Mouse (Mus musculus) CH12.LX (cell line): Measurements from ENCODE around the gene Actr2. TPM values are rescaled to one million over a fixed set of nuclear protein-coding genes. Genes with fewer than 3 reads are reported as not detected.
A peak's percentile ranks its signal among the peaks of the same experiment; 100 is the strongest.

Experiments used
- DNase-seq: peaks from one replicate; pipeline ENCODE4 v3.0.0-alpha.2; 2013; ENCODE audit errors: extremely low read depth
- H3K27ac ChIP-seq: 2 replicates; pipeline ENCODE4 v1.5.1; 2012; ENCODE audit warnings: low read depth, mild to moderate bottlenecking, control low read depth, moderate library complexity; ENCODE audit not compliant: insufficient read depth
- H3K27me3 ChIP-seq: replicated peaks from 2 replicates; pipeline ENCODE3; 2012; ENCODE audit warnings: inconsistent platforms
- H3K36me3 ChIP-seq, 2 experiments: replicated peaks in 1 of 2; 2 replicates each; pipeline versions ENCODE3 to v1.6.1; 2012; ENCODE audit warnings: inconsistent platforms in 1 of 2, low read length in 1 of 2, mild to moderate bottlenecking in 1 of 2, mixed read lengths in 1 of 2, moderate library complexity in 1 of 2; ENCODE audit not compliant: control insufficient read depth in 1 of 2, insufficient read depth in 1 of 2
- H3K4me1 ChIP-seq, 2 experiments: 2 replicates each; pipeline ENCODE4 v1.6.1; 2012; ENCODE audit warnings: inconsistent platforms in 1 of 2, moderate library complexity in 1 of 2; ENCODE audit not compliant: insufficient read depth in 2 of 2, control insufficient read depth in 1 of 2
- H3K4me2 ChIP-seq: 2 replicates; pipeline ENCODE4 v1.6.1; 2012; ENCODE audit warnings: low read depth, mild to moderate bottlenecking, control low read depth; ENCODE audit not compliant: poor library complexity, insufficient read depth, severe bottlenecking
- H3K4me3 ChIP-seq, 3 experiments: fragments of 150-350 bp in 1 of 3; sonication (generic) in 1 of 3; replicated peaks in 1 of 3; 2 replicates each; pipeline versions ENCODE3 to v1.5.1; 2011 to 2012; ENCODE audit warnings: low read depth in 2 of 3, low read length in 2 of 3, mild to moderate bottlenecking in 2 of 3, moderate library complexity in 2 of 3, control low read depth in 1 of 3, improper control_type of control experiment in 1 of 3, inconsistent platforms in 1 of 3, mixed read lengths in 1 of 3; ENCODE audit not compliant: poor library complexity in 1 of 3
- H3K79me2 ChIP-seq: replicated peaks from 2 replicates; pipeline ENCODE4 v1.6.1; 2012; ENCODE audit warnings: mild to moderate bottlenecking, moderate library complexity; ENCODE audit not compliant: control insufficient read depth, poor library complexity, insufficient read depth, severe bottlenecking; ENCODE audit errors: extremely low read depth
- H3K9ac ChIP-seq: 2 replicates; pipeline ENCODE4 v1.6.1; 2012; ENCODE audit warnings: low read depth, mild to moderate bottlenecking, control low read depth, moderate library complexity; ENCODE audit not compliant: insufficient read depth
- H3K9me3 ChIP-seq: replicated peaks from 2 replicates; pipeline ENCODE3; 2012; ENCODE audit warnings: low read length, inconsistent platforms, mixed read lengths
- BHLHE40 ChIP-seq: IDR thresholded peaks from 2 replicates; pipeline ENCODE4 v1.6.1; 2011; ENCODE audit warnings: mild to moderate bottlenecking, low read depth, low read length, improper control_type of control experiment
- CTCF ChIP-seq, 2 experiments: IDR thresholded peaks in 1 of 2; conservative IDR thresholded peaks in 1 of 2; 2 replicates each; pipeline ENCODE4 v1.5.1; 2011 to 2012; ENCODE audit warnings: low read depth in 2 of 2, low read length in 2 of 2, improper control_type of control experiment in 1 of 2, inconsistent platforms in 1 of 2, mild to moderate bottlenecking in 1 of 2, moderate library complexity in 1 of 2
- E2F4 ChIP-seq: IDR thresholded peaks from 2 replicates; pipeline ENCODE4 v1.6.1; 2011; ENCODE audit warnings: low read depth, low read length, improper control_type of control experiment; ENCODE audit not compliant: insufficient replicate concordance
- ELF1 ChIP-seq: IDR thresholded peaks from 2 replicates; pipeline ENCODE4 v1.6.1; 2014; ENCODE audit warnings: low read depth, mild to moderate bottlenecking, inconsistent platforms, low read length, improper control_type of control experiment
- MEF2A ChIP-seq: IDR thresholded peaks from 2 replicates; pipeline ENCODE4 v1.6.1; 2014; ENCODE audit warnings: low read depth, mild to moderate bottlenecking, inconsistent platforms, low read length, improper control_type of control experiment, borderline replicate concordance
- NELFE ChIP-seq: IDR thresholded peaks from 2 replicates; pipeline ENCODE4 v1.6.1; 2011; ENCODE audit warnings: low read depth, low read length, improper control_type of control experiment
- NRF1 ChIP-seq: IDR thresholded peaks from 2 replicates; pipeline ENCODE4 v1.6.1; 2014; ENCODE audit warnings: low read depth, mild to moderate bottlenecking, inconsistent platforms, low read length, improper control_type of control experiment, moderate library complexity
- PAX5 ChIP-seq: IDR thresholded peaks from 2 replicates; pipeline ENCODE4 v1.6.1; 2012; ENCODE audit warnings: low read length, inconsistent platforms, mixed read lengths
- POLR2A ChIP-seq: IDR thresholded peaks from 2 replicates; pipeline ENCODE4 v1.6.1; 2011; ENCODE audit warnings: low read depth, mild to moderate bottlenecking, improper control_type of control experiment, low read length
- POLR2AphosphoS2 ChIP-seq: IDR thresholded peaks from 2 replicates; pipeline ENCODE4 v1.6.1; 2011; ENCODE audit warnings: low read depth, low read length, improper control_type of control experiment
- RAD21 ChIP-seq: IDR thresholded peaks from 2 replicates; pipeline ENCODE4 v1.6.1; 2011; ENCODE audit warnings: low read depth, mild to moderate bottlenecking, low read length, improper control_type of control experiment, moderate library complexity
- SMC3 ChIP-seq: IDR thresholded peaks from 2 replicates; pipeline ENCODE4 v1.6.1; 2011; ENCODE audit warnings: low read depth, low read length, improper control_type of control experiment
- USF1 ChIP-seq: IDR thresholded peaks from 2 replicates; pipeline ENCODE4 v1.6.1; 2014; ENCODE audit warnings: low read depth, mild to moderate bottlenecking, inconsistent platforms, low read length, improper control_type of control experiment
- ZC3H11A ChIP-seq: IDR thresholded peaks from 2 replicates; pipeline ENCODE4 v1.6.1; 2012; ENCODE audit warnings: low read depth, mild to moderate bottlenecking, inconsistent platforms, low read length, improper control_type of control experiment
- ZKSCAN1 ChIP-seq: IDR thresholded peaks from 2 replicates; pipeline ENCODE4 v1.6.1; 2012; ENCODE audit warnings: low read depth, inconsistent platforms, low read length, improper control_type of control experiment, borderline replicate concordance
- ZNF384 ChIP-seq: IDR thresholded peaks from 2 replicates; pipeline ENCODE4 v1.6.1; 2012; ENCODE audit warnings: low read depth, low read length, improper control_type of control experiment, inconsistent platforms
- dilution Hi-C: fragments of 300-500 bp; cut with MboI; formaldehyde crosslinking; loops from 2 replicates; pipeline ENCODE4 v1.14.3; 2020; ENCODE audit warnings: low sequenced_read_pairs; ENCODE audit not compliant: extremely low pct_unique_long_range_greater_than_20kb, extremely low pct_ligation_motif_present
- in situ Hi-C: fragments of 300-500 bp; cut with MboI; formaldehyde crosslinking; loops from 3 replicates; pipeline ENCODE4 v1.14.3; 2019; ENCODE audit warnings: low sequenced_read_pairs, low pct_ligation_motif_present, low pct_unique_long_range_greater_than_20kb, mixed read lengths
- polyA plus RNA-seq: library from polyadenylated mRNA; unstranded; fragments of >175 nt; gene quantifications from 2 replicates; pipeline ENCODE4 v1.2.1, GENCODE M21; 2012; ENCODE audit warnings: low read depth; ENCODE audit not compliant: insufficient read length
- total RNA-seq, 2 experiments: library from RNA; depleted of rRNA; stranded (reverse); fragments of 300-350 nt in 1 of 2; fragments of >200 nt in 1 of 2; gene quantifications; 2 replicates each; pipeline ENCODE4 v1.2.3; 2012 to 2014

Actr2 gene
- total and polyA plus RNA-seq, 3 experiments: 141 to 327 (median 189) TPM

- Histone ChIP-seq H3K27me3 (no peaks in the 10 kb centered on the region), H3K36me3 (no peaks in the 10 kb centered on the region), H3K4me3 (no peak overlapping the region), H3K4me1 (peaks cover 27 to 49% of the 10 kb centered on the region in 2 experiments), H3K79me2 (no peaks in the 10 kb centered on the region)
- in situ Hi-C loops: loop anchor here (5.0 kb wide), 1 partner anchor 112 kb away; the partner anchor contains the start of gene Spred2
- TF ChIP-seq USF1 (no peak), NELFE (no peak), POLR2AphosphoS2 (no peak), MEF2A (no peak), E2F4 (no peak), PAX5 (no peak), CTCF (conservative IDR thresholded peaks at IDR 0.05 in 1 of 2, IDR thresholded peaks at IDR 0.05 in 1 of 2; ENCODE audit: low read depth in 2 of 2, low read length in 2 of 2) (no peak), ZC3H11A (no peak), ZKSCAN1 (no peak), ZNF384 (no peak)
- TF ChIP-seq, all 38 proteins: peak for 0
- no peak for DNase-seq
- H3K27ac ChIP-seq: no peak overlapping the region
- peaks cover 4% of the 10 kb centered on the region for H3K9me3 ChIP-seq
- H3K9ac ChIP-seq: no peak overlapping the region
- dilution Hi-C loops: no loop called here
- no peak overlapping the region for H3K4me2 ChIP-seq
Measured at GRCm38 (mm10) chr11:20034337-20034947, 78.3 kb downstream of the Actr2 start.

DNA sequence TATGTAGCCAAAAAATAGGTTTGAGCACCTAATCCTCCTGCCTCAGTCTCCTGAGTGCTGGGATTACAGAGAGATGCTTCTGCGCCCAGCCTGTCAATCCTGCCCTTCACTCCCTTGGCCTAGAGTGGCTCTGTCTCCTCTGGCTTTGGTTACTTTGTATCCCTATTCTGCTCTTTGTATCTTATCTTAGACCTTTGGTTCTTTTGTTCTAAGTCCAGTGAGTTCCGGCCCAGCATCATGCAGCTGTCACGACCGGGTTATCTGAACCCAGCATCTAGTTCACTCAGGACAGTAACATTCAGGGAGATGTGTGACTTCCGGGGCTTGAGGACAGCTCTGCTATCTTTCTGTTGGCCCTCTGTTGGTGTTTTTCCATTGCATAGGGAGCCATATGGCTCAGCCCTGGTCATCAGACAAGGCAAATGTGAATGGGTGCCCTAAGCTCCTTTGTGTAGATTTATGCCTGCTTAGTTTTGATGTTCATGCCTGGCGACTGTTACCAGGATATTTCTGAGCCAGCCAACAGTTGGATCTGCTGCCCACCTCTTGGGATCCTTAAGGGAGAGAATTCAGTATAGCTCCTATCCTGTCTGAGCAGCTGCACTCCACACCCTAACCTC lies 79.1 kb downstream of the Actr2 start:
- dilution Hi-C loops (no loop called here), in situ Hi-C loops (loop anchor here (5.0 kb wide), 1 partner anchor 111 kb away; the partner anchor contains the start of gene Spred2)
- peaks cover 4% of the 10 kb centered on the region for H3K9me3 ChIP-seq
- H3K36me3 ChIP-seq: no peaks in the 10 kb centered on the region
- H3K27me3 ChIP-seq: no peaks in the 10 kb centered on the region
- H3K9ac ChIP-seq: no peak overlapping the region
- no peak overlapping the region for H3K27ac ChIP-seq
- no peak for TF ChIP-seq ZC3H11A
- TF ChIP-seq BHLHE40: no peak
- TF ChIP-seq ELF1: no peak
- DNase-seq: no peak
- no peaks in the 10 kb centered on the region for H3K79me2 ChIP-seq
- H3K4me3 ChIP-seq: no peak overlapping the region
- no peak overlapping the region for H3K4me2 ChIP-seq
- peaks cover 27 to 49% of the 10 kb centered on the region in 2 experiments for H3K4me1 ChIP-seq

DNA sequence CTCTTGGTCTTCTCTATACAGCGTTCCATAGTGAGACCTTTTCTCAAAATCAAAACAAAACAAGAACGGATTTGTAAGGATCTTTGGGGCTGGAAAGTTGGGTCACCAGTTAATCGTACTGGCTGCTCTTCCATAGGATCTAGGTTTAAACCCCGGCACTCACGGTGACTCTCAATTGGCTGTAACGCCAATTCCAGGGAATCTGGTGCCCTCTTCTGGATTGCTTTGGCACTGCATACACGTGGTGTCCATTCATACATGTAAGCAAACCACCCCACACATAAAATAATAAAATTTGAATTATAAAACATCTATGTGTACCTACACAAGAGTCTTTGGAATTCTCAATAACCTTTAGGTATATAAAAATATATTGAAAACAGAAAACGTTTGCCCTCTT lies 81.2 kb downstream of the Actr2 start:
- dilution Hi-C loops (no loop called here), in situ Hi-C loops (loop anchor here (5.0 kb wide), 1 partner anchor 109 kb away; the partner anchor contains the start of gene Spred2)
- TF ChIP-seq NRF1: no peak
- TF ChIP-seq CTCF (conservative IDR thresholded peaks at IDR 0.05 in 1 of 2, IDR thresholded peaks at IDR 0.05 in 1 of 2; ENCODE audit: low read depth in 2 of 2, low read length in 2 of 2): peak; percentile 61 to 67
- TF ChIP-seq POLR2A: no peak
- TF ChIP-seq RAD21: peak; percentile 71
- peak; percentile 68 for TF ChIP-seq SMC3
- TF ChIP-seq E2F4: no peak
- no peak overlapping the region for H3K9ac ChIP-seq
- no peak overlapping the region for H3K4me3 ChIP-seq
- peaks cover 15 to 27% of the 10 kb centered on the region in 2 experiments for H3K4me1 ChIP-seq
- H3K27me3 ChIP-seq: no peaks in the 10 kb centered on the region
- no peak overlapping the region for H3K27ac ChIP-seq
- no peak for DNase-seq
- no peaks in the 10 kb centered on the region for H3K79me2 ChIP-seq
- peaks cover 4% of the 10 kb centered on the region for H3K9me3 ChIP-seq
- H3K36me3 ChIP-seq: peaks cover 0 to under 1% of the 10 kb centered on the region in 2 experiments
- no peak overlapping the region for H3K4me2 ChIP-seq
